Mouse (Mus musculus) spleen, postnatal 10 days (tissue): ENCODE measurements at regions not wholly inside any gene's neighbourhood (a gene's known extent, or its start where the extent isn't known, plus 50 kb on each side); places are given as distances from the start of the nearest gene placed in this dataset.
A peak's percentile ranks its signal among the peaks of the same experiment; 100 is the strongest.

ENCODE experiments used
- DNase-seq, 2 experiments: peaks; one replicate each; pipeline ENCODE4 v3.0.0; 2021 to 2022; ENCODE audit warnings: low spot score in 2 of 2

- no peak for DNase-seq
Observed at GRCm38 (mm10) chr11:19740562-19740961, 183.6 kb upstream of the Spred2 start.

DNA sequence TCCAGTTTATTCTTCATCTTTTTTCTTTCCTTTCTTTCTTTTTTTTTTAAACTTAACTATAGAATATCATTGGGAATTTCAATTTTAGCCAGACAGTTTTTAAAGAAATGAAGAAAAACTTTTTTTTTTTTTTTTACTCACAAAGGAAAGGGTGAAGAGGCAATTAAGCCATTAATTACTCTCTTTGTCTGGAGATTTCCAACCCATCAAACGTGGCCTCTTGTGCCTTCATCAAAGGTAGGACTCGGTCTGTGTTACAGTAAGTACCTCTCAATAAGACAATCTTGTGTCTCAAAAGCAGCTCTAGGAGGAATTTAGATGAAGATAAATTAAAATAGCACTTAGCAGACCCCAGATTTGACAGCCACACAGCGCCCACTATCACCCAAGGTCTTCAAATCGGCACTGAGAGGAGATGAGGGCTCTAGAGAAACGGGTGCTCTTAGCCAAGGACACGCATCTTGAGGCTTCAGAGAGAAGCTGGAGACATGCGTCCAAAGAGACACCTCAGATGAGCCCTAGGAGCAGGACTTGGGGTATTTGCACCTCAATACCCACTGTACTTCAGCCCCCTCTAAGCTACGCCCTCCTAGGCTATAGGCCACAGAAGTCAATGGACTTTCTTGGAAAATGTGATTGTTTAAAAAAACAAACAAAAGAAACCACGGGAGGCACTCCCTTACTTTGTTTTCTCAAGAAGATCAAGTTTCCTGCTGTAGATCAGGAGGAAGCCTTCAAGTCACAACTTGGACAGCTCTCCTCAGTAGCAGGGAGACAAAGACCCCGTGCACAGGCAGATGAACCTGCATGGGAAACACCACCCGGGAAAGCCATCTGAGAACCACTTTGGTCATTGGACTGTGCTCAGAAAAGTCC is 176.8 kb upstream of the Spred2 start:
- DNase-seq: no peak

DNA sequence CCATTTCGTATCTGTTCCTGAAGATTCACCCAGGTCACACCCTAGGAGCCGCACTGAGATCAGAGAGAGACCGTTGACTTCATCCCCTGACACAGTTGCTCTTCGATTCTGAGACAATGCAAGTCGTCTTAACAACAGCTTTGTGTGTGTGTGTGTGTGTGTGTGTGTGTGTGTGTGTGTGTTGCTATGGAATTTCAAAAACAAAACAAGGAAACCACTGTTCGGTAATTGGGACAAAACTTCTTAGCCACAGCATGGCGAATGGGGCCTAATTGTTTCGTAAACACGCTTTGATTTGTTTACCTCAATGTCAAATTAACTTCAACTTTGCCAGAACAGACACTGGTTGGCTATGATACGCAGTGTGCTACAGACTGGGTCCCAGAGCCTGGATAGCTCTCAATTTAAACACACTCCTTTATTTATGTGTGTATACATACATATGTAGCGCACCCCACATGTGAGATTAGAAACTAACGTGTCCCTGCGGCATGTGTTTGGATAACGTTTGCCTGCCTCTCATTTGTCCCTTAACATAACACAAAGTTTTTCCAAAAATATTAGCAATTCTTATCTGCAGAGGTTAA is 176.1 kb upstream of the Spred2 start:
- no peak for DNase-seq

DNA sequence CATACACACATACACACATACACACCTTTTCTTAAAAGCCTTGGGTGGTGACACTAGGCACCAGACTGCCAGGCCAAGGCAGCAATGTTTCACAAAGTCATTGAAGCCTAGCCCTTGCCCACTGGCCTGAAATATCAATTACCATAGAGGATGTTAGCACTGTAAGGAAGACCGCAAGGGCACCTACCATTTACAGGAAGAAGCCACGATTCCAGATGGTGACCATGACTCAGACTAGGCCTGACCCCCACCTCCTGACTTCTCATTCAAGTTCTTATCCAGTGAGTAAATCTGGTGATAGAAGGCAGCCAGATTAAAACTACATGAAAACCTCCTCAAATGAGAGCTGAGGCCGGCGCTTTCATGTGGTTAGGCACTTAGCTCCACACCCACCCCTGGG is 165.3 kb upstream of the Spred2 start:
- DNase-seq: no peak

DNA sequence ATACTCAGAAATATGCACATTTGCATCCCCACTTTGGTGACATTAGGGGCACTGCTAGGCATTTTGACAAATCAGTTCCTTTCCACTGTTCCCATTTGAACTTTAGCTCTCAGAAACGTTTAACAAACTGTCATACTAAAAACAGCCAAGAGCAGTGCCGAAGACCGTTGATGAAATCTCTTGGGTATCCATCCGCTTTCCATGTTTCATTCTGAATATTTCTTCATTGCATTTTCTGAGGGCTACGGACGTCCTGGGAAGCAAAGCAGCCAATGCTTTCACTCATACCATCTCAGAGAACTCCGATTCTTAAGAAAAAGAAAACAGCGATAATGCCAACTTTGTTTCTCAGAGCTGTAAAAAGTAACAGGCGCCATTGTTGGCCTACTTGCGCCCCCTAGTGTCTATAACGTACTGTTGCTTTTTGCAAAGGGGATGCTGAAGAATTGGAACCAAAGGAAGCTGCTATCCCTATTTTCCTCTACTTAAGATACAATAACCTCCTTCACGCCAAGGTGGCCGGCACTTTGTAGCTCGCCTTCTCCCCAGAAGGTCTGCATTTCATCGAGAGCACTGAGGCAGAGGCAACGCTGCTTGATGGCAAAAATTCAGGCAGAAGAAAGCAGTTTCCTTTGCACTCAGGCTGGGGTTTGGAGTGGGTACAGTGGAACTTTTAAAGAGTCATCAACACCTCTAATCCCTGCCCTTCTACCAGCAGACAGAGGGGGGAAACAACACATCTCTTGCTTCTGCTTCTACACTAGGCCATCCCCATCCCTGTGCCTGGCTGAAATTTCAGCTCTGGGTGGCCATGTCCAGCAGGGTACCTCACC is 163.1 kb upstream of the Spred2 start:
- DNase-seq: peak in 1 of 2 experiments; percentile 32

GRCm38 (mm10) chr11:19761694-19761976 is 162.5 kb upstream of the Spred2 start:
- DNase-seq: no peak

- no peak for DNase-seq
Observed at GRCm38 (mm10) chr11:19767316-19767715, 156.9 kb upstream of the Spred2 start.

- no peak for DNase-seq
Observed at GRCm38 (mm10) chr11:19767871-19768270, 156.3 kb upstream of the Spred2 start.

DNA sequence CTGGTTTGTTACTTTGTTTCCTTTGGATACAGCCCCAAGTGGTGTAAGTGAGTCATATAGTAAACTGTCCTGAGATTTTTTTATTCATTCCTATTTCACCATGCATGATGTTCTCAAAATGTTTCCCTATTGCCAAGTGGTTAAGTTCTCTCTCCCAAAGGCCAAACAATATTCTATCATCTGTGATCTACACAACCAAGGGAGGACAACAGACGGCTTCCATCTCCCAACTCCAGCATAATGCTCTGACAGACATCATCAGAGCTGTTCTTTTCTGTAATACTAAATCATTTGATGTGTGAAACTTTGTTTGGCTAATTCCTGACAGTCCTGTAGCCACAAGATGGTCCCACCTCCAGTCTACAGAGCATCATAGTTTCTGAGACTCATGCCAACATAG is 155.2 kb upstream of the Spred2 start:
- DNase-seq: no peak

DNA sequence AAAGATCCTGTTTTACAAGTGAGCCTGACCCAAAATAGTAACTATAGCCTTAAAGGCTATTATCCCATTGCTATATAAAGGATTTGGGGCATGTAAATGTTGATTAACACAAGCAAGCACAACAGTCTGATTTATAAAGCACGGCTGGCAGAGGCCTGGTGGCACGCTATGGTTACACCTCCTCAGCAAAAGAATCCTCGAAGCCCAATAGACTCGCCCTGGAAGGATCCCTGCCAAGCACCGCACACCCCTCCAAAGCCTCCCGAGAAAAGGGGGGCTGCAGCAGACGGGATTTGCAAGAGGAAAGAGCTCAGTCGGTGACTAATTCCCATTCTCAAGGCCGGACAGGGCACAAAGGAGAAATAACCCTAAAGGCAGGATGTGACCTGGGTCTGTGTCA is 150.2 kb upstream of the Spred2 start:
- no peak for DNase-seq

- DNase-seq: no peak
Observed at GRCm38 (mm10) chr11:19775741-19776140, 148.4 kb upstream of the Spred2 start.

DNA sequence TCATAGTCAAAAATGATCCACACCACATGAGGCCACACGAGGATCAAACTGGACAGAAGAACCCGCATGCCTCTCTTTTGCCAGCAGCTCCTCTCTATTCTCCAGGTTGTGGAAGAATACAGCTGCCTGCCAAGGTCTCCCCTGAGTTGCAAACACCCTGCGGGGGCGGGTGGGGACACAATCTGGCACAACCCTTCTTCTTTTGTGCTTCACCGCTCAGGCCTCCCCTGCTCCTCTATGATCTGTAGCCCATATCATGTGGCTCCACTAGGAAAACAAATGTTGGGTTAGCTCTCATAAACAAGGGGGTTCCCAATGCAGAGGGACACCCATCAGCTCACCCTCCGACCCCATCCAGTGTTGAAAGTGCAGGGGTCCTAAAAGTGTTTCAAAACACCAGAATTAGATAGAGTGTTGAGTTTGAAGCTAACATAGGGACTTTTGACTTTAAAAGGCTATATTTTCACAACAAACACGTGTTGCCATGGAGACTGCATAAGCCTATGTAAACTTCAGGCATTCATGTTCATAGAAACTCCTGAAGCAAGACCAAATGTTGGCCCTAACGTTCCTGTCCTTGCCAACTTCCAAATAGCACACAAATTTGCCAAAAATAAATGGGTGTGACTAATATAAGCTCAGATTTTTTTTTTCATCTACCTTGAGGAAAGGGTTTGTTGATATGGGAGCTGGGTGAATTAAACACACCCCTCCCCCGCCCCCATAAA is 147.5 kb upstream of the Spred2 start:
- DNase-seq: no peak

DNA sequence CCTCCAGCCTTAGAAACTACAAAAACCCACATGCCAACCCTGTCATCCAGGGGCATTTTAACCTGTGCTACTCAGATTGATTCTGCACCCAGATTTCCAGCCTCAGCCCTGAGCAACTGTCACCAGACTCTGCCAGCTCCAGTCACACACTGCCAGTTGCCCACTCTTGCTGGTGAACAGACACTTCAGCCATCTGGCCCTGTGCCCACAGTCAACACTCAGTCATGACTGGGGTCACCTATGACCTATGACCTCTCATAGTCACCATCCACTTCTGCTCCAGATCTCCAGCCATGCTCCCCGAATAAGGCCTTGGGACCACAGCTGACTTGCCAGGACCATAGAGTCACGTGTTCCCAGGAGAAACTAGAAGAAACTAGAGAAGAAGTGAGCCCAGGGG is 146.0 kb upstream of the Spred2 start:
- DNase-seq: no peak

GRCm38 (mm10) chr11:19785110-19785509 is 139.1 kb upstream of the Spred2 start:
- no peak for DNase-seq

- DNase-seq: no peak
Observed at GRCm38 (mm10) chr11:19796950-19797670, 127.1 kb upstream of the Spred2 start.

DNA sequence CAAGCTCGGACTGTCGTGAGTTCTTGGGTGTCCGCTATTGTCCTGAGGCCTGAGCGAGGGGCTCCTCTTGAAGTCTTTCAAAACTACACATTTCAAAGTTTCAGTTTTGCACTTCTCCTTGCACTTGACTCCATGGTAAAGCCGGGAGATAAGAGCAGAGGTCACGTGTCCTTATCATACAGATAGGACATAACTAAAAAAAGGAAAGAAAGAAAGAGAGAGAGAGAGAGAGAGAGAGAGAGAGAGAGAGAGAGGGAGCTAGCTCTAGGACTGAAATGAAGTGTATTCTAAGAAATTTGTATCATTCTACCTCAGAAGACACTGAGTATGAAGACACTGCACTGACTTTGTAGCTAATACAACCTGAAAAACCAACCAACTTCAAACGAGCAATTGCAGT is 114.8 kb upstream of the Spred2 start:
- DNase-seq: no peak

- DNase-seq: no peak
Observed at GRCm38 (mm10) chr11:19811271-19811991, 112.7 kb upstream of the Spred2 start.

DNA sequence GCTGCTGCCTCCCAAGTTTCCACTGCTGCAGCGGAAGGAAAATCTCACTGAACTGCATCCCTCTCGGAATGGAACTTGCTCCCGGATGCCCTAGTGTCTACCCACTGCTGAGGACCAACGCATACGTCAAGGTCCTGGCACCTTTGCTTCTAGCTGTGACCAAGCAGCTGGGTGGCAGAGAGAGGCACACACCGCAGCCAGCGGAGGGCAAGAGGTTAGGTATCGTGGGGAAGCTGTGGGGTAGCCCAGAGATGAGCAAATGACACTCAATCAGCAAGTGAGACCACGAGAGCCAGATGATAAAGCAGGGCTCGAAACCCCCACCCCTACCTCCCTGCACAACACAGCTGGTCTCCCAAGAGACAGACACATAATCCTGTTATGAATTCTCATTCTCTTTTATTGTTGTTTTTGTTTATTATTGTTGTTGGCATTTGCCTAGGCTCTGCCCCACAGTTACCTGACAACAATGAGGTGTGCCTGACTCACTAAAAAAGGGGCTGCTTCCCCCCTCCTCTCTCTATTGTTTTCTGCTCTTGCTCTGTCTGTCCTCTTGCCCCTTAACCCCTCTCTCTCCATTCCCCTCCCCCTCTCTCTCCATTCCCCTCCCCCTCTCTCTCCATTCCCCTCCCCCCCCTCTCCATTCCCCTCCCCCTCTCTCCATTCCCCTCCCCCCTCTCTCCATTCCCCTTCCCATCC is 112.0 kb upstream of the Spred2 start:
- DNase-seq: no peak

GRCm38 (mm10) chr11:19813549-19813948 is 110.6 kb upstream of the Spred2 start:
- no peak for DNase-seq

- no peak for DNase-seq
Observed at GRCm38 (mm10) chr11:19822991-19823390, 101.2 kb upstream of the Spred2 start.
